Mouse (Mus musculus): ENCODE results near the gene Prr12. TPM values are rescaled to one million over a fixed set of nuclear protein-coding genes. Genes with fewer than 3 reads are reported as not detected.

The Prr12 gene
- polyA plus RNA-seq, 1 experiment from 2014 or later: 12.2 TPM

DNA sequence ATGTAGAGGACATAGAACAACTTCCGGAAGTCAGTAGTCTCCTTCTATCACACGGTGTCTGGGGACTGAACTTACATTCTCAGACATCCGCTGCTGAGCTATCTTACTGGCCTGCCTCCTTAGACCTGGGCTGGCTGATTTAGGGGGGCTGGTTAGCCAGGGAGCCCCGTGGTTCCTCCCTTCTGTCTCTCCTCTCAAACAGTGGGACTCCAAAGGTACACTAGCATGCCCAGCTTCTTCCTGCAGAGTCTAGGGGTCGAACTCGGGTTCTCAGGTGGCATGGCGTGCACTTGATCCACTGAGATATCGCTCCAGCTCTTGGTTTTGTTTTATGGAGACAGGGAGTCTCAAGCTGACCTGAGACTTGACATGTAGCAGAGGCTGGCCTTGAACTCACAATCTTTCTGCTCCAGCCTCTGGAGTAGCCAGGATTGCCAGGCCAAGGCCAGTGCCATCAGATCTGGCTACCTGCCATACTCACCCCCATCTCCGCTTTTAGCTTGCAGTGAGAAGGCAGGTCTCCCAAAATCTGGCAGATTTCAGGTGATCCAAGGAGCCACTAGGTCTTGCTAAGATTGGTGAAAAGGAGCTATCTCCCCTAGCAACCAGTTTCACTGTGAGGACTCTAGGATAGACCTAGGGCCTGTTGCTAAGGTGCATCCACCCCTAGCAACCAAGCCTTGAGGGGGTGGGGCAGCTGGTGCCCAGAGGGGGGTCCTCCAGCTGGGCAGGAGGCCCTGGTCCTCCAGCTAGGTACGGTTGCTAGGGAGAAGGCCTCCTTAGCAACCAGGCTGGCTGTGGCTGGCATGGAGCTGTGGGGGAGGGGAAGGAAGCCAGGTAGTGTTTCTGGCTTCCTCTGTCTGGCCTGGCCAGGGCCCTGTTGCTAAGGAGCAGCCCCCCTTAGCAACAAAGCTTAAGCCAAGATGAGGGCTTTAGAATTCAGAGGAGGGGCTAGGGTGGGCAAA lies 6.2 kb upstream of the Prr12 start:
- H3K27me3 ChIP-seq (ENCODE audit: control insufficient read depth, insufficient read depth, low read length): no peaks in the 10 kb centered on the region
- no peak overlapping the region for H3K4me3 ChIP-seq (ENCODE audit: low read depth, low read length)
- WGBS: 74% methylated on average over 10 of the region's 10 CpGs
- no peak overlapping the region for H3K4me2 ChIP-seq
- no peaks in the 10 kb centered on the region for H3K9me3 ChIP-seq (ENCODE audit: control insufficient read depth, low read length)
- H3K36me3 ChIP-seq (ENCODE audit: control insufficient read depth, insufficient read depth, low read length): no peaks in the 10 kb centered on the region
- peaks cover 15% of the 10 kb centered on the region for H3K4me1 ChIP-seq (ENCODE audit: control insufficient read depth, insufficient read depth, low read length)
- DNase-seq (ENCODE audit: low spot score, missing footprints): no peak
- no peak for ATAC-seq (ENCODE audit: low FRiP score)
- H3K27ac ChIP-seq (ENCODE audit: low read depth, low read length): no peak overlapping the region
- H3K9ac ChIP-seq (ENCODE audit: low read length): peak overlapping the region; percentile 43

GRCm38 (mm10) chr7:45056972-45057348 lies 4.3 kb upstream of the Prr12 start:
- no peak for DNase-seq (ENCODE audit: low spot score, missing footprints)
- H3K4me2 ChIP-seq: no peak overlapping the region
- no peaks in the 10 kb centered on the region for H3K9me3 ChIP-seq (ENCODE audit: control insufficient read depth, low read length)
- no peaks in the 10 kb centered on the region for H3K36me3 ChIP-seq (ENCODE audit: control insufficient read depth, insufficient read depth, low read length)
- no peaks in the 10 kb centered on the region for H3K27me3 ChIP-seq (ENCODE audit: control insufficient read depth, insufficient read depth, low read length)
- no peak overlapping the region for H3K27ac ChIP-seq (ENCODE audit: low read depth, low read length)
- peaks cover 14% of the 10 kb centered on the region for H3K4me1 ChIP-seq (ENCODE audit: control insufficient read depth, insufficient read depth, low read length)
- no peak overlapping the region for H3K9ac ChIP-seq (ENCODE audit: low read length)
- no peak for ATAC-seq (ENCODE audit: low FRiP score)
- H3K4me3 ChIP-seq (ENCODE audit: low read depth, low read length): no peak overlapping the region

GRCm38 (mm10) chr7:45056329-45056971 lies 3.8 kb upstream of the Prr12 start:
- H3K27me3 ChIP-seq (ENCODE audit: control insufficient read depth, insufficient read depth, low read length): no peaks in the 10 kb centered on the region
- DNase-seq (ENCODE audit: low spot score, missing footprints) (no peak), ATAC-seq (ENCODE audit: low FRiP score) (no peak)
- H3K36me3 ChIP-seq (ENCODE audit: control insufficient read depth, insufficient read depth, low read length): no peaks in the 10 kb centered on the region
- no peak overlapping the region for H3K27ac ChIP-seq (ENCODE audit: low read depth, low read length)
- WGBS: 69% methylated on average over 14 of the region's 14 CpGs
- no peak overlapping the region for H3K4me2 ChIP-seq
- no peaks in the 10 kb centered on the region for H3K9me3 ChIP-seq (ENCODE audit: control insufficient read depth, low read length)
- peaks cover 15% of the 10 kb centered on the region for H3K4me1 ChIP-seq (ENCODE audit: control insufficient read depth, insufficient read depth, low read length)
- H3K9ac ChIP-seq (ENCODE audit: low read length): no peak overlapping the region
- H3K4me3 ChIP-seq (ENCODE audit: low read depth, low read length): no peak overlapping the region

- Histone ChIP-seq H3K27me3 (ENCODE audit: control insufficient read depth, insufficient read depth, low read length) (no peaks in the 10 kb centered on the region), H3K9ac (ENCODE audit: low read length) (peak overlapping the region; percentile 95), H3K36me3 (ENCODE audit: control insufficient read depth, insufficient read depth, low read length) (peaks cover 11% of the 10 kb centered on the region), H3K4me1 (ENCODE audit: control insufficient read depth, insufficient read depth, low read length) (peaks cover 18% of the 10 kb centered on the region), H3K27ac (ENCODE audit: low read depth, low read length) (peak overlapping the region; percentile 99), H3K4me3 (ENCODE audit: low read depth, low read length) (peak overlapping the region; percentile 92), H3K9me3 (ENCODE audit: control insufficient read depth, low read length) (no peaks in the 10 kb centered on the region), H3K4me2 (peak overlapping the region; percentile 87)
- DNase-seq (ENCODE audit: low spot score, missing footprints): peak; percentile 98
- WGBS: under 1% methylated on average over 33 of the region's 33 CpGs
- peak; percentile 92 for ATAC-seq (ENCODE audit: low FRiP score)
Observed at GRCm38 (mm10) chr7:45053931-45054510, 1.3 kb upstream of the Prr12 start.

- Histone ChIP-seq H3K4me1 (ENCODE audit: control insufficient read depth, insufficient read depth, low read length) (peaks cover 17% of the 10 kb centered on the region), H3K36me3 (ENCODE audit: control insufficient read depth, insufficient read depth, low read length) (peaks cover 18% of the 10 kb centered on the region), H3K9me3 (ENCODE audit: control insufficient read depth, low read length) (no peaks in the 10 kb centered on the region), H3K9ac (ENCODE audit: low read length) (peak overlapping the region; percentile 95), H3K27ac (ENCODE audit: low read depth, low read length) (peak overlapping the region; percentile 99), H3K4me2 (peak overlapping the region; percentile 87), H3K27me3 (ENCODE audit: control insufficient read depth, insufficient read depth, low read length) (no peaks in the 10 kb centered on the region), H3K4me3 (ENCODE audit: low read depth, low read length) (peak overlapping the region; percentile 92)
- 1% methylated on average over 42 of the region's 59 CpGs for WGBS
- ATAC-seq (ENCODE audit: low FRiP score) (peak; percentile 57), DNase-seq (ENCODE audit: low spot score, missing footprints) (peak; percentile 95)
Observed at GRCm38 (mm10) chr7:45053117-45053930, 643 bp upstream of the Prr12 start.

- under 1% methylated on average over 38 of the region's 38 CpGs for WGBS
- Histone ChIP-seq H3K4me3 (ENCODE audit: low read depth, low read length) (peak overlapping the region; percentile 92), H3K4me2 (peak overlapping the region; percentile 87), H3K27me3 (ENCODE audit: control insufficient read depth, insufficient read depth, low read length) (no peaks in the 10 kb centered on the region), H3K9me3 (ENCODE audit: control insufficient read depth, low read length) (no peaks in the 10 kb centered on the region), H3K36me3 (ENCODE audit: control insufficient read depth, insufficient read depth, low read length) (peaks cover 28% of the 10 kb centered on the region), H3K27ac (ENCODE audit: low read depth, low read length) (peak overlapping the region; percentile 99), H3K9ac (ENCODE audit: low read length) (peak overlapping the region; percentile 95), H3K4me1 (ENCODE audit: control insufficient read depth, insufficient read depth, low read length) (peaks cover 17% of the 10 kb centered on the region)
- ATAC-seq (ENCODE audit: low FRiP score): 0 out of 2 replicates have a peak, but pooled peaks have one; percentile 2
- peak; percentile 97 for DNase-seq (ENCODE audit: low spot score, missing footprints)
Observed at GRCm38 (mm10) chr7:45052181-45052861, 360 bp downstream of the Prr12 start.

DNA sequence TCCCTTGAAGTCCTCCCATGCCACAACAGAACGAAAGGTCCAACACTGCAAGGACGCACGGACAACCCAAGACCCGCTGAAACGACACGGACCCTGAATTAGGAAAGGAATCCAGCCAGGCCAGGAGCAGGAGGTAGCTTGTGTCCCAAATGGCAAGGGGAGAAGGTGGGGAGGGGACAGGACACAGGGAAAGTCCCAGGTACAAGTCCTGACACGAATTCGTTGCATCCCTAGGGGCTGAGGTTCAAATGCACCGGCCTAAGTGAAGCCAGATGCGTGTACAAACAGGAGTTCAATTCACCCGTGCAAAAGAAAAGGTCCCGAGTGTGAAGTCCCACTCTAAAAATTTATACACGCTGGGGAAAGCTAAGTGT lies 1.1 kb downstream of the Prr12 start:
- peak; percentile 88 for DNase-seq (ENCODE audit: low spot score, missing footprints)
- Histone ChIP-seq H3K4me1 (ENCODE audit: control insufficient read depth, insufficient read depth, low read length) (peaks cover 17% of the 10 kb centered on the region), H3K27me3 (ENCODE audit: control insufficient read depth, insufficient read depth, low read length) (no peaks in the 10 kb centered on the region), H3K36me3 (ENCODE audit: control insufficient read depth, insufficient read depth, low read length) (peaks cover 35% of the 10 kb centered on the region), H3K9me3 (ENCODE audit: control insufficient read depth, low read length) (no peaks in the 10 kb centered on the region), H3K9ac (ENCODE audit: low read length) (peak overlapping the region; percentile 95), H3K27ac (ENCODE audit: low read depth, low read length) (peak overlapping the region; percentile 99; the same call in 1 of the 2 replicates), H3K4me3 (ENCODE audit: low read depth, low read length) (peak overlapping the region; percentile 92), H3K4me2 (peak overlapping the region; percentile 87)
- ATAC-seq (ENCODE audit: low FRiP score): no peak
- 3% methylated on average over 13 of the region's 13 CpGs for WGBS

DNA sequence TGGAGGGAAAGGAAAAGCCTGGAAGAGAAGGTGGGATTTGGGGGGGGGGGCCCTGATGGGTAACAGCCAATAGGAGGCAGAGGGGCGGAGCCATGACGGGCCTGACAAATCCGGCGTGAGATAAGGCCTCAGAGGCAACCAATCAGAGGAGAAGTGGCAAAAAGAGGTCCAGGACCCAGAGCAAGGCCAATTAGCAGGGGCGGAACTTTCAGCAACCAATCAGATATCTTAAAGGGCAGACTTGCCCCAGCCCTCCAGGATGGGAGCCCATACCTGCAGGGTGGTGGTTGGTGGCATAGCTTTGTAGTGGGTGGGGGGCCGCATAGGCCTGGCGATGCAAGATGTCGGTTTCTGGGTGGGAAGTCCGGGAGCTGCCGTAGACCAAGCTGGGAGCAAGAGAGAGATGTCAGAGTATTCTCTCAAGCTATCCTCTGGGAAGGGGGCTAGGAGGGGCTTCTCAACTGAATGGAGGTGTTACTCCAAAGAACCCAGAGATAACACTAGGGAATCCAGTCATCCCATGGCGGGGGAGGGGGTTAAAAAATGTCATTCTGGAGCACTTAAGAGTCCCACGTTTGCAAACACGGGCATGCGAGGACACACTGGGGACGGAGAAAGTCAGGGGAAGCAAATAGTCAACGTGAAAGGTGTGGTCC lies 1.6 kb downstream of the Prr12 start:
- ATAC-seq (ENCODE audit: low FRiP score): peak; percentile 59
- H3K36me3 ChIP-seq (ENCODE audit: control insufficient read depth, insufficient read depth, low read length): peaks cover 40% of the 10 kb centered on the region

More for the DNA sequence above, 1.6 kb downstream of the Prr12 start:
- WGBS: 3% methylated on average over 16 of the region's 16 CpGs
- Histone ChIP-seq H3K27ac (ENCODE audit: low read depth, low read length) (peak overlapping the region; percentile 99; the same call in 1 of the 2 replicates), H3K27me3 (ENCODE audit: control insufficient read depth, insufficient read depth, low read length) (no peaks in the 10 kb centered on the region), H3K4me3 (ENCODE audit: low read depth, low read length) (peak overlapping the region; percentile 92), H3K4me2 (peak overlapping the region; percentile 87), H3K9ac (ENCODE audit: low read length) (peak overlapping the region; percentile 95), H3K4me1 (ENCODE audit: control insufficient read depth, insufficient read depth, low read length) (peaks cover 17% of the 10 kb centered on the region), H3K9me3 (ENCODE audit: control insufficient read depth, low read length) (no peaks in the 10 kb centered on the region)
- DNase-seq (ENCODE audit: low spot score, missing footprints): peak; percentile 96

All from midbrain, embryonic 11.5 days (tissue).